Mouse (Mus musculus): ENCODE data around the gene Tcirg1. TPM values are rescaled to one million over a fixed set of nuclear protein-coding genes. Genes with fewer than 3 reads are reported as not detected.

Gene Tcirg1
- polyA plus RNA-seq, 1 experiment from 2014 or later = 16.3 TPM

DNA sequence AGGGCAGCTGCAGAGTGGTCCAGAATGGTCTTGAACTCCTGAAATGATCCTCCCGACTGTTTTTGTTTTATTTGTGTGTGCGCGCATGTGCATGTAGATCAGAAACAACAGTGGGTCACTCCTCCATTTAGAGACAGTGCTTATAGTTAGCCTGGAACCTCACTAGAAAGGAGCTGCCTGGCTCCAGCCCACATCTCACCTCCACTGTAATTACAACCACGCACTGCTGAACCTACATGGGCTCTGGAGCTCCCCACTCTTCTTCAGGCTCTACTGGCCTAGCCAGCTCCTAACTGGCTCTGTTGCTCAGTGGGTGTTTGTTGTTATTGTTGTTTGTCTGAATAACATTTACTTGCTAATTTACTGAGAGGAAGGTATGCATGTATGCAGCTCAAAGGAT, 7.3 kb downstream of the Tcirg1 start:
- H3K36me3 ChIP-seq (replicated peaks; ENCODE audit: control insufficient read depth, insufficient read depth, low read depth, low read length) = peaks cover 7% of the 10 kb centered on the region; the same call in 1 of the 2 replicates
- WGBS = 88% methylated on average over 4 of the region's 4 CpGs

DNA sequence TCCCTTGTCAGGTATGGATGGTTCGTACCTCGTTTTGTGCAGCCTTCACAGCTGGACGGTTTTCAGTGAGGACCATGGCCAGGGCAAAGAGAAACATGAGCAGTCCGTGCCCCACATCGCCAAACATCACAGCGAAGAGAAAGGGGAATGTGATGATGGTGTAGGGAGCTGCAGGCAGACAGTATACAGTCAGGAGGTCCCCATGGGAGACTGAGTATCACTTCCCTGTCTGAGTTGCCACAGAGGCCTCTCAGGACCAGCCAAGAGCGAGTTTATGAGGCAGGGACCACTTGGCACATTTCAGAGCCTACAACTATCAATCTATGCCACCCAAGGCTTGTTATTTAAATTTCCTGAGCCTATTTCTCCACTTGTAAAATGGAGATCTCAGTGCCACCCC, 8.0 kb downstream of the Tcirg1 start:
- Histone ChIP-seq H3K9ac (replicated peaks; ENCODE audit: low read length) (no peak overlapping the region), H3K4me2 (ENCODE audit: low read depth, low read length) (no peak overlapping the region), H3K27ac (replicated peaks; ENCODE audit: low read depth, low read length) (no peak overlapping the region), H3K4me3 (ENCODE audit: low read depth, low read length) (no peak overlapping the region), H3K9me3 (replicated peaks; ENCODE audit: control insufficient read depth, low read length) (no peaks in the 10 kb centered on the region), H3K27me3 (ENCODE audit: control insufficient read depth, insufficient read depth, low read length) (no peaks in the 10 kb centered on the region), H3K36me3 (replicated peaks; ENCODE audit: control insufficient read depth, insufficient read depth, low read depth, low read length) (peaks cover 7% of the 10 kb centered on the region; the same call in 1 of the 2 replicates), H3K4me1 (ENCODE audit: control insufficient read depth, insufficient read depth, low read length) (no peaks in the 10 kb centered on the region)
- no peak for ATAC-seq (replicated peaks; ENCODE audit: insufficient number of reproducible peaks, low FRiP score, low TSS enrichment, low read depth)
- no peak for DNase-seq (ENCODE audit: low spot score)
- 85% methylated on average over 7 of the region's 7 CpGs for WGBS

More for the DNA sequence above, 7.3 kb downstream of the Tcirg1 start:
- no peaks in the 10 kb centered on the region for H3K9me3 ChIP-seq (replicated peaks; ENCODE audit: control insufficient read depth, low read length)
- no peak overlapping the region for H3K27ac ChIP-seq (replicated peaks; ENCODE audit: low read depth, low read length)
- ATAC-seq (replicated peaks; ENCODE audit: insufficient number of reproducible peaks, low FRiP score, low TSS enrichment, low read depth) (no peak), DNase-seq (ENCODE audit: low spot score) (no peak)
- no peak overlapping the region for H3K4me3 ChIP-seq (ENCODE audit: low read depth, low read length)
- no peak overlapping the region for H3K4me2 ChIP-seq (ENCODE audit: low read depth, low read length)
- no peaks in the 10 kb centered on the region for H3K27me3 ChIP-seq (ENCODE audit: control insufficient read depth, insufficient read depth, low read length)
- H3K9ac ChIP-seq (replicated peaks; ENCODE audit: low read length) = no peak overlapping the region
- H3K4me1 ChIP-seq (ENCODE audit: control insufficient read depth, insufficient read depth, low read length) = no peaks in the 10 kb centered on the region

DNA sequence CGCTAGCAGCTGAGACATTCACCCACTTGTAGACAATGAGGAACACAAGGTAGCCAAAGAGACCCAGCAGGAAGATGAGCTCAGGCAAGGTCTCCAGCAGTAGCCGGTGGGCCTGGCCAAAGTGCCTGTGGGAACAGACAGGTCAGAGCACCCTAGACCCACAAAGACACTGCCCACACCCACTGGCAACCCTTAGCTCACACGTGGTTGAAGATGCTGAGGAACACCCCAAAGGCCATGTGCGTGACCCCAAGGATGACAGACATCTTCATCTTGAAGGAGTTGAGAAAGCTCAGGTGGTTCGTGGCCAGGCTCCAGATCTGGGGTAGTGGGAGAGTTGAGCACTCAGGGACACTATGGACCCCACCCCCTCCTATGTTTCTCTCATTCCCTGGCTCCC, 9.4 kb downstream of the Tcirg1 start:
- Histone ChIP-seq H3K27ac (replicated peaks; ENCODE audit: low read depth, low read length) (no peak overlapping the region), H3K36me3 (replicated peaks; ENCODE audit: control insufficient read depth, insufficient read depth, low read depth, low read length) (peaks cover 7% of the 10 kb centered on the region), H3K4me2 (ENCODE audit: low read depth, low read length) (no peak overlapping the region), H3K9ac (replicated peaks; ENCODE audit: low read length) (no peak overlapping the region), H3K9me3 (replicated peaks; ENCODE audit: control insufficient read depth, low read length) (no peaks in the 10 kb centered on the region), H3K4me3 (ENCODE audit: low read depth, low read length) (no peak overlapping the region), H3K4me1 (ENCODE audit: control insufficient read depth, insufficient read depth, low read length) (no peaks in the 10 kb centered on the region), H3K27me3 (ENCODE audit: control insufficient read depth, insufficient read depth, low read length) (no peaks in the 10 kb centered on the region)
- 88% methylated on average over 5 of the region's 5 CpGs for WGBS
- DNase-seq (ENCODE audit: low spot score) (no peak), ATAC-seq (replicated peaks; ENCODE audit: insufficient number of reproducible peaks, low FRiP score, low TSS enrichment, low read depth) (no peak)

DNA sequence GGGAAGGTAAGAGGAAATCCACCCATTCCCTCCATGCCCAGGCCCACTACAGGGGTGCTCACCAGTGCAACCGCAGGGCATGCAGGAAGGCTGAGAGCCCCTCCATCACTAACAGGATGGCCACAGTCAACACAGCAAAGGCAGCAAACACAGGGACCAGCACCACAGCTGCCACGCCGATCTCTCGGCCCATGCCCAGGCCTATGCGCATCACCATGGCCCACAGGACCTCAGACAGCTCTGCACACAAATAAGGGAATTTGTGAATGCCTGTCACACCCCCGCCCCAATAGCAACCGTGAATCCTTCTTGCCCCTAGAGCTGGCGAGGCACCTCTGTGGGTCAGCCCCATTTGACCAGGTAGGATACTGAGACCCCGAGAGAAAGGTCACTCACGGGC, 10.7 kb downstream of the Tcirg1 start:
- H3K27ac ChIP-seq (replicated peaks; ENCODE audit: low read depth, low read length) = no peak overlapping the region
- 92% methylated on average over 10 of the region's 10 CpGs for WGBS
- ATAC-seq (replicated peaks; ENCODE audit: insufficient number of reproducible peaks, low FRiP score, low TSS enrichment, low read depth) = no peak

DNA sequence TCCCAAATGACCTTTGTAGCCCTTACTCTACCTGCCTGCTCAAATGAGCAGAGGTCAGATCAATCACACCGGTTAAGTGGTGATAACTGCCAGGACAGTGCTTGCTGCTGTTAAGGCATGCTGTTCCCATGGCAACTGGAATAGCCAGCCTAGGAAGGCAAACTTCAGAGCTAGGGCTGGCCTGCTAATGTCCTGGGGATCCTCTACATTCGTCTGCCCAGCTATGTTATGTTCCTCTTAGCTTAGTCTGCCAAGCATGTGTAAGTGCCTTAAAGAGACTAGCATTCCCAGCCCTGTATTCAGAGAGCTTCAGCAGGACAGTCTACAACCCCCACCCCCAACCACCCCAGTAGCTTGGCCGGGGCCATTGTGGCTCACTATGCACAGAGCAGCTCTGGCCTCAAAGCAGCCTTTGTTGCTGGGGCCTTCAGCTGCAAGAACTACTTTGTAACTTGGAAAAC, 11.7 kb downstream of the Tcirg1 start:
- peak; percentile 56; the same call in 1 of the 2 replicates for ATAC-seq (replicated peaks; ENCODE audit: insufficient number of reproducible peaks, low FRiP score, low TSS enrichment, low read depth)

More for the DNA sequence above, 10.7 kb downstream of the Tcirg1 start:
- Histone ChIP-seq H3K9me3 (replicated peaks; ENCODE audit: control insufficient read depth, low read length) (no peaks in the 10 kb centered on the region), H3K4me3 (ENCODE audit: low read depth, low read length) (no peak overlapping the region), H3K4me2 (ENCODE audit: low read depth, low read length) (no peak overlapping the region), H3K27me3 (ENCODE audit: control insufficient read depth, insufficient read depth, low read length) (no peaks in the 10 kb centered on the region), H3K4me1 (ENCODE audit: control insufficient read depth, insufficient read depth, low read length) (no peaks in the 10 kb centered on the region), H3K36me3 (replicated peaks; ENCODE audit: control insufficient read depth, insufficient read depth, low read depth, low read length) (peaks cover 7% of the 10 kb centered on the region), H3K9ac (replicated peaks; ENCODE audit: low read length) (no peak overlapping the region)
- DNase-seq (ENCODE audit: low spot score) = no peak

GRCm38 (mm10) chr19:3894294-3894693, 12.6 kb downstream of the Tcirg1 start:
- no peaks in the 10 kb centered on the region for H3K4me1 ChIP-seq (ENCODE audit: control insufficient read depth, insufficient read depth, low read length)
- no peak overlapping the region for H3K27ac ChIP-seq (replicated peaks; ENCODE audit: low read depth, low read length)
- no peak overlapping the region for H3K4me3 ChIP-seq (ENCODE audit: low read depth, low read length)
- no peak overlapping the region for H3K4me2 ChIP-seq (ENCODE audit: low read depth, low read length)
- no peaks in the 10 kb centered on the region for H3K27me3 ChIP-seq (ENCODE audit: control insufficient read depth, insufficient read depth, low read length)
- H3K9me3 ChIP-seq (replicated peaks; ENCODE audit: control insufficient read depth, low read length) = no peaks in the 10 kb centered on the region
- ATAC-seq (replicated peaks; ENCODE audit: insufficient number of reproducible peaks, low FRiP score, low TSS enrichment, low read depth) (no peak), DNase-seq (ENCODE audit: low spot score) (no peak)
- H3K36me3 ChIP-seq (replicated peaks; ENCODE audit: control insufficient read depth, insufficient read depth, low read depth, low read length) = peaks cover 7% of the 10 kb centered on the region
- WGBS = 93% methylated on average over 2 of the region's 2 CpGs
- H3K9ac ChIP-seq (replicated peaks; ENCODE audit: low read length) = no peak overlapping the region

More for the DNA sequence above, 11.7 kb downstream of the Tcirg1 start:
- Histone ChIP-seq H3K27me3 (ENCODE audit: control insufficient read depth, insufficient read depth, low read length) (no peaks in the 10 kb centered on the region), H3K27ac (replicated peaks; ENCODE audit: low read depth, low read length) (no peak overlapping the region), H3K4me3 (ENCODE audit: low read depth, low read length) (no peak overlapping the region), H3K9ac (replicated peaks; ENCODE audit: low read length) (no peak overlapping the region), H3K9me3 (replicated peaks; ENCODE audit: control insufficient read depth, low read length) (no peaks in the 10 kb centered on the region), H3K4me2 (ENCODE audit: low read depth, low read length) (no peak overlapping the region), H3K36me3 (replicated peaks; ENCODE audit: control insufficient read depth, insufficient read depth, low read depth, low read length) (peaks cover 7% of the 10 kb centered on the region), H3K4me1 (ENCODE audit: control insufficient read depth, insufficient read depth, low read length) (no peaks in the 10 kb centered on the region)
- 23% methylated on average over 3 of the region's 3 CpGs for WGBS
- DNase-seq (ENCODE audit: low spot score) = peak; percentile 19

GRCm38 (mm10) chr19:3893545-3894116, 13.3 kb downstream of the Tcirg1 start:
- no peak for ATAC-seq (replicated peaks; ENCODE audit: insufficient number of reproducible peaks, low FRiP score, low TSS enrichment, low read depth)
- no peak overlapping the region for H3K9ac ChIP-seq (replicated peaks; ENCODE audit: low read length)
- 96% methylated on average over 4 of the region's 4 CpGs for WGBS
- no peak overlapping the region for H3K4me3 ChIP-seq (ENCODE audit: low read depth, low read length)
- no peak overlapping the region for H3K4me2 ChIP-seq (ENCODE audit: low read depth, low read length)
- no peaks in the 10 kb centered on the region for H3K4me1 ChIP-seq (ENCODE audit: control insufficient read depth, insufficient read depth, low read length)
- H3K27me3 ChIP-seq (ENCODE audit: control insufficient read depth, insufficient read depth, low read length) = no peaks in the 10 kb centered on the region
- H3K36me3 ChIP-seq (replicated peaks; ENCODE audit: control insufficient read depth, insufficient read depth, low read depth, low read length) = peaks cover 7% of the 10 kb centered on the region
- DNase-seq (ENCODE audit: low spot score) = no peak
- H3K27ac ChIP-seq (replicated peaks; ENCODE audit: low read depth, low read length) = no peak overlapping the region
- H3K9me3 ChIP-seq (replicated peaks; ENCODE audit: control insufficient read depth, low read length) = no peaks in the 10 kb centered on the region

GRCm38 (mm10) chr19:3890181-3890580, 16.8 kb downstream of the Tcirg1 start:
- Histone ChIP-seq H3K4me1 (ENCODE audit: control insufficient read depth, insufficient read depth, low read length) (no peaks in the 10 kb centered on the region), H3K27ac (replicated peaks; ENCODE audit: low read depth, low read length) (no peak overlapping the region), H3K4me2 (ENCODE audit: low read depth, low read length) (no peak overlapping the region), H3K36me3 (replicated peaks; ENCODE audit: control insufficient read depth, insufficient read depth, low read depth, low read length) (no peaks in the 10 kb centered on the region; the same call in none of the 2 replicates), H3K9me3 (replicated peaks; ENCODE audit: control insufficient read depth, low read length) (no peaks in the 10 kb centered on the region), H3K27me3 (ENCODE audit: control insufficient read depth, insufficient read depth, low read length) (no peaks in the 10 kb centered on the region), H3K9ac (replicated peaks; ENCODE audit: low read length) (no peak overlapping the region), H3K4me3 (ENCODE audit: low read depth, low read length) (no peak overlapping the region)
- DNase-seq (ENCODE audit: low spot score) (peak; percentile 18), ATAC-seq (replicated peaks; ENCODE audit: insufficient number of reproducible peaks, low FRiP score, low TSS enrichment, low read depth) (no peak)
- 85% methylated on average over 8 of the region's 8 CpGs for WGBS

All from embryonic facial prominence, embryonic 11.5 days (tissue).